Mouse (Mus musculus) neutrophil, adult 83 days (primary cell): ENCODE measurements around the gene Fam25c. TPM values are rescaled to one million over a fixed set of nuclear protein-coding genes. Genes with fewer than 3 reads are reported as not detected.

Source experiments
- total RNA-seq, 2 experiments: library from RNA; stranded (reverse); gene quantifications; one replicate each; pipeline ENCODE4 v1.2.4; 2023

The Fam25c gene
- not detected for total RNA-seq

GRCm38 (mm10) chr14:34355301-34355700 lies at the start of gene Fam25c:
Fam25c (minus strand) TSS chr14:34355433.

GRCm38 (mm10) chr14:34375415-34375904 lies 20.2 kb upstream of the Fam25c start, which contains the start of gene Mmrn2:
Mmrn2 (plus strand) TSS chr14:34375465.

GRCm38 (mm10) chr14:34374577-34374976 lies 19.3 kb upstream of the Fam25c start, which contains the start of gene Sncg:
Sncg (minus strand) TSS chr14:34374789.

GRCm38 (mm10) chr14:34310234-34310965 lies 44.8 kb downstream of the Fam25c start, which contains the start of the genes Shld2 and Glud1:
Shld2 (minus strand) TSS chr14:34310493.
Glud1 (plus strand) TSS chr14:34310727.

Other genes with a start within 250 kb of the Fam25c start
- not detected for gene Npy4r, start 202.9 kb downstream of the Fam25c start, total RNA-seq
- gene Gprin2, start 153.8 kb downstream of the Fam25c start, total RNA-seq, result not detected
- gene Syt15, start 135.8 kb downstream of the Fam25c start, total RNA-seq, result not detected
- gene Shld2, start 44.9 kb downstream of the Fam25c start, total RNA-seq, result 1 to 10 TPM; 8.6 to 9.2 TPM
- 100 to 1,000 TPM; 219 to 235 TPM for gene Glud1, start 44.7 kb downstream of the Fam25c start, total RNA-seq
- not detected for gene Sncg, start 19.4 kb upstream of the Fam25c start, total RNA-seq
- gene Mmrn2, start 20.0 kb upstream of the Fam25c start, total RNA-seq, result under 1 TPM in 1 of 2 experiments, not detected in 1; 0.26 TPM
- gene Bmpr1a, start 147.9 kb upstream of the Fam25c start, total RNA-seq, result 10 to 100 TPM; 11.5 to 16.0 TPM
- gene 9230112D13Rik, start 167.4 kb upstream of the Fam25c start, total RNA-seq, result not detected
- gene Ldb3, start 233.2 kb upstream of the Fam25c start, total RNA-seq, result not detected
- not detected for gene Opn4, start 244.7 kb upstream of the Fam25c start, total RNA-seq